Mouse (Mus musculus) forebrain, embryonic 12.5 days (tissue): ENCODE results near the gene Sdhaf2. TPM values are rescaled to one million over a fixed set of nuclear protein-coding genes. Genes with fewer than 3 reads are reported as not detected.

Experiments used
- ATAC-seq: fragments of 200-750 bp; cut with Nextera tagmentation; 2 replicates; pipeline ENCODE4 v1.8.0; 2017; ENCODE audit warnings: moderate TSS enrichment; ENCODE audit not compliant: low FRiP score
- H3K27ac ChIP-seq: fragments of 300-500 bp; sonication (generic); 2 replicates; pipeline ENCODE4 v1.5.1; 2016; ENCODE audit warnings: mild to moderate bottlenecking
- H3K27me3 ChIP-seq: fragments of 300-500 bp; sonication (generic); 2 replicates; pipeline ENCODE4 v1.6.1; 2016; ENCODE audit warnings: mild to moderate bottlenecking
- H3K36me3 ChIP-seq: fragments of 300-500 bp; sonication (generic); replicated peaks from 2 replicates; pipeline ENCODE4 v1.6.1; 2016; ENCODE audit warnings: mild to moderate bottlenecking
- H3K4me1 ChIP-seq: fragments of 300-500 bp; sonication (generic); 2 replicates; pipeline ENCODE4 v1.6.1; 2016
- H3K4me2 ChIP-seq: fragments of 300-500 bp; sonication (generic); 2 replicates; pipeline ENCODE4 v1.6.1; 2016; ENCODE audit warnings: mild to moderate bottlenecking, moderate library complexity
- H3K4me3 ChIP-seq: fragments of 300-500 bp; sonication (generic); replicated peaks from 2 replicates; pipeline ENCODE4 v1.5.1; 2016; ENCODE audit warnings: mild to moderate bottlenecking
- H3K9ac ChIP-seq: fragments of 300-500 bp; sonication (generic); 2 replicates; pipeline ENCODE4 v1.6.1; 2016; ENCODE audit warnings: mild to moderate bottlenecking
- H3K9me3 ChIP-seq: fragments of 300-500 bp; sonication (generic); 2 replicates; pipeline ENCODE4 v1.6.1; 2016
- WGBS: fragments of 180-500 bp; shearing (Covaris S2); methylation state at CpG from one replicate; pipeline ENCODE4 v1.1.7; 2016; 5-methylcytosine and 5-hydroxymethylcytosine counted together
- polyA plus RNA-seq: library from polyadenylated mRNA; unstranded; fragments of >200 nt; fragmentation: Nextera tagmentation; extraction: Ambion mirVana; gene quantifications from 2 replicates; pipeline ENCODE4 v1.2.1, GENCODE M21; 2016

The Sdhaf2 gene
- polyA plus RNA-seq, 1 experiment from 2014 or later, result 50.2 TPM

DNA sequence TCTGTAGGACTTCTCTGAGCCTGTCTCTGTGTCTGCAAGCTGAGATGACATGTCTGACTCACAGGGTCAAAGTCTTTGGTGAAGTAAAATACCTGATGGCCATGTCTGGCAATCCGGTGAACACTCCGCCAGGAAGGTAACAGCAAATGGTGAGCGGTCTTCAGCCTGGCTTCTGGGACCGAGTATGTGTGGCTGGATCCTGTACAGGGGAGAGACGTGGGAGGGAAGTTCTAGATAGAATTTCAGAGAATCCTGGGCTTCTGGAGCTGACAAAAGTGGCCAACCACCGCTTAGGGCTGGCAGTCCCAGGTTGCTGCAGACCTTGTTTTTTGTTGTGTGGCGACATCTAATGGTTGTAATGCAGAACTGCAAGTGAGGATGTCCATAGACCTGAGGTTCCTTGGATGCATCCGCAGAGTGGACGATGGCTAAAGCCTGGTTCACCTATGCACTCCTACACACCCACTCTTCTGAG lies 39.6 kb downstream of the Sdhaf2 start:
- 26% methylated on average over 9 of the region's 9 CpGs for WGBS
- Histone ChIP-seq H3K27me3 (peaks cover 12% of the 10 kb centered on the region; the same call in 1 of the 2 replicates), H3K9me3 (no peaks in the 10 kb centered on the region), H3K9ac (no peak overlapping the region), H3K27ac (no peak overlapping the region), H3K36me3 (no peaks in the 10 kb centered on the region), H3K4me2 (no peak overlapping the region), H3K4me3 (no peak overlapping the region), H3K4me1 (peaks cover 9% of the 10 kb centered on the region)
- ATAC-seq, result peak; percentile 74

DNA sequence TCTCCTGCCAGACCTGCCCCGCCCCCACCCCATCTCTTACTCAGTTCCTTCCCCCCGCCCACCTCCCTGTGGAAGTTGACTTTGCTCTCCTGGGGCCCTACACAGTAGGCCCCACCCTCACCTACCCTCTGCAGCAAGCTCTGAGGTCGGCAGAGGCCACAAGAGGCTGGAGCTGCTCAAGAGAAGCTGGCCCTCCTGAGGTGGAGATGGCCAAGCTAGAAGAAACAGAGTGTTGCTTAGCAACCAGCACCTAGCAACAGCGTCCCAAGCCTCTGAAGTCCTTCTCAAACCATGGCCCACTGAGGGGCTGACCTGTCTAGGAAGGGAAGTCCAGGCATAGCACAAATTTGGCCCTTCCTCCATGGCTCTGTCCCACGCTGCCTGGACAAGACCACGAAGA lies 43.2 kb downstream of the Sdhaf2 start, which contains the start of gene Ppp1r32:
Gene Ppp1r32, minus strand, starts transcription at position 226 of the 400 bp plus-strand sequence.
- 27% methylated on average over 6 of the region's 6 CpGs for WGBS
- no peaks in the 10 kb centered on the region for H3K36me3 ChIP-seq
- peaks cover 9% of the 10 kb centered on the region for H3K4me1 ChIP-seq
- H3K4me3 ChIP-seq, result no peak within 1 kb of the TSS
- peak; percentile 66; the same call in 1 of the 2 replicates for ATAC-seq
- no peak within 1 kb of the TSS; the same call in 1 of the 2 replicates for H3K27ac ChIP-seq
- no peaks in the 10 kb centered on the region for H3K9me3 ChIP-seq
- no peak within 1 kb of the TSS for H3K9ac ChIP-seq
- no peak within 1 kb of the TSS for H3K4me2 ChIP-seq
- peaks cover 12% of the 10 kb centered on the region; the same call in 1 of the 2 replicates for H3K27me3 ChIP-seq

DNA sequence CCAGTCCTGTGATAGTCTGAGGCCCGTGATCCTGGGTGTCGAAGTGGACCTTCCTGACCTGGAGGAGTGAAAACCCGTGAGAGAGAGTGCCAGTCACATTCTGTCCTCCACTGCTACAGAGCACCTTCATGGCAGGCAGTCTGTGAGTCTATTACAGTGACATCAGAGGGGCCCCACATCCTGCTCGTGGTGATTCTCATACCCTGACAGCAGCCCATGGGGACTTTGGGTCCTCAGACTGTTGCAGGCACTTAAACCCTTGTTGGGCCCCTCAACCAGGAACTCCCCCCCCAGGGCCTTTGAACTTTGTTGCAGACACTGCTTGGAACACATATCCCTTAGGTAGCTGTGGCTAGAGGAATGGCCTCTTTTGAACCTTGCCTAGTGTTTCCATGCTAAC lies 46.4 kb downstream of the Sdhaf2 start:
- Histone ChIP-seq H3K36me3 (no peaks in the 10 kb centered on the region), H3K4me3 (no peak overlapping the region), H3K9me3 (no peaks in the 10 kb centered on the region), H3K4me1 (peaks cover 9% of the 10 kb centered on the region), H3K27me3 (0 out of 2 replicates have a peak, but pooled peaks cover 3% of the 10 kb centered on the region), H3K27ac (no peak overlapping the region), H3K4me2 (no peak overlapping the region), H3K9ac (no peak overlapping the region)
- ATAC-seq, result no peak
- WGBS, result 77% methylated on average over 4 of the region's 4 CpGs

- ATAC-seq, result no peak
Observed at GRCm38 (mm10) chr19:10473779-10474178, 52.2 kb downstream of the Sdhaf2 start.

DNA sequence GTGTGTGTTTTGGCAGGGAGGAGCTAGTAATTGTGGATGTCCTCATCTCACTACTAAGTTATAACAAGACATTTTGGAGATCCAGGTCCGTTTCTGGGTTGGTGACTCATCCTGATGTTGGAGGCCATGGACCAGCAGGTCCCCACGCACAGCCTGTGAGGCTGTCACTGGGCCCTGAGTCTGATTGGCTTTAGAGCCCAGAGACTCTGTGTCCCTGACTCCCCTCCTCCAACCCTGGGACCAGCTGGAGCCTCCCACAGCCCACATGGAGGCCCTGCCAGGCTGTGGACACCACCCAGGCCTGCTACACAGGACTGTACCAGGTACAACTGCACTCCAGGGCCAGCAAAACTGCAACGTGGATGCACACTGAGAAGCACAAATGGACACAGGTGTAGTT lies 53.0 kb downstream of the Sdhaf2 start:
- Histone ChIP-seq H3K9ac (no peak overlapping the region), H3K27ac (no peak overlapping the region), H3K4me2 (no peak overlapping the region), H3K36me3 (no peaks in the 10 kb centered on the region), H3K4me3 (no peak overlapping the region), H3K4me1 (0 out of 2 replicates have a peak, but pooled peaks cover 2% of the 10 kb centered on the region), H3K27me3 (peaks cover 7% of the 10 kb centered on the region; the same call in 1 of the 2 replicates), H3K9me3 (no peaks in the 10 kb centered on the region)
- 85% methylated on average over 3 of the region's 3 CpGs for WGBS
- no peak for ATAC-seq

More at GRCm38 (mm10) chr19:10473779-10474178, 52.2 kb downstream of the Sdhaf2 start:
- no peak overlapping the region for H3K4me2 ChIP-seq
- peaks cover 7% of the 10 kb centered on the region; the same call in 1 of the 2 replicates for H3K27me3 ChIP-seq
- H3K4me1 ChIP-seq, result 0 out of 2 replicates have a peak, but pooled peaks cover 2% of the 10 kb centered on the region
- H3K36me3 ChIP-seq, result no peaks in the 10 kb centered on the region
- WGBS, result 20% methylated on average over 6 of the region's 6 CpGs
- no peak overlapping the region for H3K27ac ChIP-seq
- H3K4me3 ChIP-seq, result no peak overlapping the region
- no peak overlapping the region for H3K9ac ChIP-seq
- no peaks in the 10 kb centered on the region for H3K9me3 ChIP-seq

DNA sequence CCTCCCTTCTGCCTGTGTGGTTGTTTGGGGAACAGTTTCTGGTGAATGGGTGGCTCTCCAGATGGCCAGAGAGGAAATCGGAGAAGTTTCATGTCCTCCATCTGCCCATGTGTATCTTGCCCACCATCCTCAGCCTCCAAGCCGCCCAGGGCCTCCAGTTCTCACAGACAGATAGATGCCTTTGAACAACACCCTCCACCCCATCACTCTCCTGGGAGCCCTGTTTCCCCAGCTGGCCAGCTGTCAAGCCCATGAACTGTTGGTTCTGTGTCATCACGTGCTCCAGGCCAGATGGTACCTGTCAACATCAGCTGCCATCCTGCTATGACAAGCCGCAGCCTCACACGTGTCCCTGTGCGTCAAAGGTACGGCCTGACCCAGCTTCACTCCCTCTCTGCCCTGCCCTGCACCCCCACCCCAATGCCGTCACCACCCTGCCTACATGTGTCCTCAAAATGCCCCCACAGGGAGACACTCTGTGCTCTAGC lies 56.7 kb downstream of the Sdhaf2 start:
- Histone ChIP-seq H3K4me2 (no peak overlapping the region), H3K27me3 (peaks cover 7% of the 10 kb centered on the region; the same call in 1 of the 2 replicates), H3K4me1 (peaks cover 5% of the 10 kb centered on the region), H3K36me3 (no peaks in the 10 kb centered on the region), H3K9me3 (no peaks in the 10 kb centered on the region), H3K27ac (no peak overlapping the region), H3K4me3 (no peak overlapping the region), H3K9ac (no peak overlapping the region)
- WGBS, result 68% methylated on average over 8 of the region's 8 CpGs
- ATAC-seq, result no peak

DNA sequence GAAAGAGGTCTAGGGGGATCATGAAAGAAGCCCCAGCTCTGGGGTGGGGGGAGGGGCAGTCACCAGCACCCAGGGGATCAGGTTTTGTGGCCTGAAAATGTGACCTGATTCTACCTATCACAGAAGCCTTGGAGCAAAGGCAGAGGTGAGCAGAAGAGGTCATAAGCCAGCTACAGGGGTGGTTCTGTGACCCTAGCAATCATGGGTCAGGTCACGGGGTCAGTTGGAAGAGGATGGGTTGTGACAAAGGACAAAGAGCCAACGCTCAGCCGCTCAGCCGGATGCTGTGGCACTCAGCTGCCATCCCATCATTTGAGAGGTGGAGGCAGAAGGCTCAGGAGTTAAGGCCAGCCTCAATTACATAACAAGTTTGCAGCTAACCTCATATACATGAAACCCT lies 61.5 kb downstream of the Sdhaf2 start:
- H3K27ac ChIP-seq, result no peak overlapping the region
- 6% methylated on average over 4 of the region's 4 CpGs for WGBS

DNA sequence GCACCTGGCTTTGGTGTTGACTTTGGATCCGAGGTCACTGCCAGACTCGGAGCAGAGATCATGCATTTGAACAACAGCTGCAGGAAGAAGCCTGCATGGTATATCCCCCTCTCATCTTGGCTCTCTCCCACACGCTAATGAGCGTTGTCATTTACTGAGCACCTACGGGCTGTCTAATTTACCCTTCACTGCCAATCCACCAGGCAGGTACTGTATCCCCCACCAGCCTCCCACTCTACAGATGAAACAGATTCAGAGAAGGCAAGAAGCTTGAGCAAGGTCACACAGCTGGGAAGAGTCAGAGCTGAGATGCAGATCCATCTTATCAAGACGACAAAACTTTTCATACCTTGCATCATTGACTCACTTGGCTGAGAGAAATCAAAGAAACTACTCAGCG lies 64.4 kb downstream of the Sdhaf2 start:
- Histone ChIP-seq H3K9ac (no peak overlapping the region), H3K27me3 (peaks cover 71% of the 10 kb centered on the region), H3K4me1 (peaks cover 37% of the 10 kb centered on the region), H3K4me2 (no peak overlapping the region), H3K4me3 (no peak overlapping the region), H3K27ac (no peak overlapping the region), H3K9me3 (no peaks in the 10 kb centered on the region), H3K36me3 (no peaks in the 10 kb centered on the region)
- WGBS, result 51% methylated on average over 7 of the region's 7 CpGs
- no peak for ATAC-seq

More for the DNA sequence above, 61.5 kb downstream of the Sdhaf2 start:
- no peak overlapping the region for H3K4me2 ChIP-seq
- ATAC-seq, result no peak
- H3K27me3 ChIP-seq, result peaks cover 42% of the 10 kb centered on the region
- no peak overlapping the region for H3K9ac ChIP-seq
- H3K36me3 ChIP-seq, result no peaks in the 10 kb centered on the region
- peaks cover 19% of the 10 kb centered on the region for H3K4me1 ChIP-seq
- no peak overlapping the region for H3K4me3 ChIP-seq
- no peaks in the 10 kb centered on the region for H3K9me3 ChIP-seq

DNA sequence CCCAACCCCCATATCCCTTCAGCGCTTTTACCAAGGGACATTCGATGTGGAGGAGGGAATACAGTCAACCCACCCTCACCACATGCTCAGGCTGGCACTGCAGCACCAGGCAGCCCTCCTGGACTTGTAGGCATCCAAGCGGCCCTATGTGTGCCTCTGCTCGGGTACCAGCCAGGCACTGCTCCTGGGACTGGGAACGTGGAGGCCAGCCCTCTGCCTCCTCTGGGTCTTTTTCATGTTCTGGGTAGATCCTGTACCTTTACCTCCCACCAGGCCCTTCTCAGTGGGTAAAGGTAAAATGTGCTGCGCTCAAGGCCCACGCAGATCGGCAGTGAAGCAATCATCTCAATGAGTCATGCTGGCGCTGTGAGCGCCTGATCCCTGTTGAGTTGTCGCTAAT lies 66.0 kb downstream of the Sdhaf2 start:
- Histone ChIP-seq H3K9me3 (no peaks in the 10 kb centered on the region), H3K27ac (no peak overlapping the region), H3K4me2 (no peak overlapping the region), H3K27me3 (peaks cover 88% of the 10 kb centered on the region), H3K36me3 (no peaks in the 10 kb centered on the region), H3K9ac (no peak overlapping the region), H3K4me1 (peaks cover 45% of the 10 kb centered on the region), H3K4me3 (no peak overlapping the region)
- no peak for ATAC-seq
- WGBS, result 53% methylated on average over 11 of the region's 11 CpGs

DNA sequence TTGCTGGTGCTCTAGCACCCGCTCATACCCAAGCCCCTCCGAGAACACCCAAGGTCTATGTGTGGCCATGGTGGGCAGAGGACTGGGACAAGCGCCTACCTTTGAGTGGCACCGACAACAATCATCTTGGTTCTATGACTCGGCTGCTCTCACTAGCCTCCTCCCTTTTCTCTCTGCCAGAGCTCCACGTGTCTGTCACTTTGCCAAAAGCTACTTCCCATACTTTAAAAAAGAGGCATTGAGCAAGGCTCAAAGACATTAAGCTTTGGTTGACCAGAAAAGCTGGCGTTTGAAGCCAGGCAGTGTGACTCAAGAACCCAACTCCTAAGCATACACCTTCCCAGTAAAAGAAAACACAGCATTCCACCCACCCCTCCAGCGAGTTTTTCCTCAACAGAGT lies 67.8 kb downstream of the Sdhaf2 start:
- Histone ChIP-seq H3K4me1 (peaks cover 40% of the 10 kb centered on the region), H3K4me2 (peak overlapping the region; percentile 95)
- ATAC-seq, result no peak; the same call in 1 of the 2 replicates

DNA sequence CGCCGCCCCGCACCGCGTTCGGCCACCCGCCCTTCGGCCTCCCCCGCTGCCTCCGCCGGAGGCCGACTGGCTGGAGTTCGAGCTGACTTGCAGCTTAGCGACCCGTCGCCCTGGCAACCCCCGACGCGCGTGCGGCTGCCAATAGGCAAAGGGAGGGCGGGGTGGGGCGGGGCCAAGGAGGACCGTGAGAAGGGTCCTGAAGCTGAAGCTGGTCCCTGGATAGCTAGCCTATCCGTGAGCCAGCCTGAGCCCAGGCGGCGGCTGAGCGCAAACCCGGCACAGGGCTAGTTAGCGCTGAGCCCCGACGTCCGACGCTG lies 68.5 kb downstream of the Sdhaf2 start:
- under 1% methylated on average over 33 of the region's 34 CpGs for WGBS
- H3K27ac ChIP-seq, result peak overlapping the region; percentile 53; the same call in 1 of the 2 replicates

More for the DNA sequence above, 67.8 kb downstream of the Sdhaf2 start:
- WGBS, result 30% methylated on average over 8 of the region's 8 CpGs
- Histone ChIP-seq H3K4me3 (peak overlapping the region; percentile 55; the same call in 1 of the 2 replicates), H3K36me3 (no peaks in the 10 kb centered on the region), H3K9me3 (no peaks in the 10 kb centered on the region), H3K27ac (no peak overlapping the region), H3K9ac (no peak overlapping the region), H3K27me3 (peaks cover 96% of the 10 kb centered on the region)

DNA sequence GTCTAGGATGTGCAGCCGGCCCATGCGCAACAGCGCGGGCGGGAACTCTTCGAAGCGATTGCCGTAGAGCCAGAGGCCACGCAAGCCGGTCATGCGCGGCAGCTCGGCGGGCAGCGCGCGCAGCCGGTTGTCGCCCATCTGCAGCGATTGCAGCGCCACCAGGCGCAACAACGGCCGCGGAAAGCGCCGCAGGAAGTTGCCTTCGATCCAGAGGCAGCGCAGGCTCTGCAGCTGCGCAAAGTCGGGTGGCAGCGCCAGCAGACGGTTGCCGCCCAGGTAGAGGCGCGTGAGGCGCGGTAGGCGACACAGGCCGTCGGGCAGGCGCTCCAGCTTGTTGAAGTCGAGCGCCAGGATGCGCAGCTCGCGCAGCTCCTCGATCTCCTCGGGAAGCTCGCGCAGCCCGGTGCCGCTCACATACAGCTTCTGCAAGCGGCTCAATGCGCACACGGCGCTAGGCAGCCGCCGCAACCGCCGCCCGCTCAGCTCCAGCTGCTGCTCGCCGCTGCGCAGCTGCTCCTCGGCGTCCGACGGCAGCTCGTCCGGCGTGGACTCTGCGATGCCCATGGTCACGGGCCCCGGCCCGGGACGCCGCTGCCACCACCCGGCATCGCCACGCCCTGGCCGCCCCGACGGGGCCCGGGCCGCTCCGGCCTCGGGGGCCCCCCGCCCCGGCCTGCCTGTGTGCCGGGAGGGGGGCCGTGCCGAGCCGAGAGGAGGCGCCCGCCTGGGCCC lies 69.0 kb downstream of the Sdhaf2 start, which contains the start of gene Lrrc10b:
Gene Lrrc10b, minus strand, starts transcription at position 722 of the 732 bp plus-strand sequence.
- H3K36me3 ChIP-seq, result no peaks in the 10 kb centered on the region
- peak within 1 kb of the TSS; percentile 44 for H3K9ac ChIP-seq
- peaks cover 97% of the 10 kb centered on the region for H3K27me3 ChIP-seq
- under 1% methylated on average over 80 of the region's 96 CpGs for WGBS
- no peaks in the 10 kb centered on the region for H3K9me3 ChIP-seq
- H3K27ac ChIP-seq, result peak within 1 kb of the TSS; percentile 53; the same call in 1 of the 2 replicates
- peak within 1 kb of the TSS; percentile 55 for H3K4me3 ChIP-seq
- peak; percentile 60 for ATAC-seq
- H3K4me2 ChIP-seq, result peak within 1 kb of the TSS; percentile 95
- peaks cover 40% of the 10 kb centered on the region for H3K4me1 ChIP-seq

More for the DNA sequence above, 68.5 kb downstream of the Sdhaf2 start:
- H3K4me3 ChIP-seq, result peak overlapping the region; percentile 55
- H3K4me1 ChIP-seq, result peaks cover 40% of the 10 kb centered on the region
- no peaks in the 10 kb centered on the region for H3K9me3 ChIP-seq
- no peaks in the 10 kb centered on the region for H3K36me3 ChIP-seq
- peak; percentile 95 for ATAC-seq
- H3K4me2 ChIP-seq, result peak overlapping the region; percentile 95
- peak overlapping the region; percentile 44 for H3K9ac ChIP-seq
- H3K27me3 ChIP-seq, result peaks cover 98% of the 10 kb centered on the region
